Mouse (Mus musculus) bone marrow, adult 2 months (tissue): ENCODE measurements around the gene Amh. TPM values are rescaled to one million over a fixed set of nuclear protein-coding genes. Genes with fewer than 3 reads are reported as not detected.

ENCODE experiments used
- H3K27ac ChIP-seq: fragments of 200-500 bp; 2 replicates; pipeline ENCODE4 v1.5.1; 2012; ENCODE audit warnings: low read depth, mild to moderate bottlenecking, control low read depth, inconsistent platforms, low read length; ENCODE audit not compliant: control insufficient read depth, poor library complexity, insufficient read depth
- H3K4me1 ChIP-seq: fragments of 200-500 bp; 2 replicates; pipeline ENCODE4 v1.6.1; 2011; ENCODE audit warnings: low read length; ENCODE audit not compliant: control insufficient read depth, insufficient read depth
- H3K4me3 ChIP-seq: fragments of 200-500 bp; replicated peaks from 2 replicates; pipeline ENCODE3; 2011; ENCODE audit warnings: mild to moderate bottlenecking, low read depth, low read length, control low read depth; ENCODE audit not compliant: control insufficient read depth
- CTCF ChIP-seq: fragments of 200-500 bp; IDR thresholded peaks from 2 replicates; pipeline ENCODE4 v1.5.1; 2011; ENCODE audit warnings: low read length, control low read depth; ENCODE audit not compliant: control insufficient read depth, insufficient read depth
- POLR2A ChIP-seq: fragments of 200-500 bp; IDR thresholded peaks from 2 replicates; pipeline ENCODE4 v1.6.1; 2011; ENCODE audit warnings: low read depth, mild to moderate bottlenecking, control low read depth, low read length, borderline replicate concordance; ENCODE audit not compliant: control insufficient read depth
- WGBS: fragments of 180-500 bp; shearing (Covaris S2); methylation state at CpG from one replicate; pipeline ENCODE4 v1.1.7; 2018; 5-methylcytosine and 5-hydroxymethylcytosine counted together
- polyA plus RNA-seq: library from polyadenylated mRNA; stranded (reverse); fragments of >200 nt; gene quantifications from 2 replicates; pipeline ENCODE4 v1.2.4, GENCODE M21; 2011; ENCODE audit warnings: low replicate concordance; ENCODE audit not compliant: missing spikeins, insufficient read depth, insufficient read length

Amh gene
- polyA plus RNA-seq, 1 experiment: 3.0 TPM

DNA sequence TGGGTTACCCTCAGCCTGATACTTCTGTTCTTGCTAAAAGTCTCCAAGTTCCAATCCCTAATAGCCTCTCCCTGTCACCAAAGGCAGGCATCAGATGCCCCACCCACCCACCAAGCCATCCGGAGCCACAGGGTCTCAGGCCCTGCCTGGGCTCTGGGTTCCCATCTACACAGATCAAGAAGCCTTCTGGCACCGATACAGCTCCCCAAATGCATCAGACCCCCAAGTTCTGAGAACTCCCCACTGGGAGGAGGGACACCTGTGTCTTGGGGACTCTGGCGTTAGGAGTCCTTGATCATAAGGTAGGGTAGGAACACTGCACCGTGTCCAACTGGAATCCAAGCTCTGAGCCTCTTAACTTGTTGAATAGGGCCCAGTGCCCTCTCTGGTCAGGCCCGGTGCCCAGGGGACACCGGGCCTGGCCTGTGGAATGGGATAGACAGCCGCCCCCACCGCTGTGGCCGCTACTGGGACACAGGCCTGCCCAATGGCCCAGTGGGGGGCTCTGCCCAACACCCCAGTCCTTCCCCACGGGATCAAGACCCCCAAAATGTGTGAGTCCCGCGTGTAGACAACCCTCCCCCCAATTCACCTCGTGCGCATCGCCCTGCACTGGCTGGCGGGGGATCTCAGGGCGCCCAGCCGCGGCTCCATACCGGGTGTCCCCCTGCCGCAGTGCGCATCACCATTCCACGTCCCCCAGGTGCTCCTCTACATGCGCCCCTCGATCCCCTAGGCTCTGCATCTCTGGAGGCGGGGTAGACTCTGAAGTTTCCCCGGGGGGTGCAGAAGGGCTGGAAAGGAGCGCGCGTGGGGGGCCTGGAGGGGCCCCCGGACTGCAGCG lies 38.3 kb downstream of the Amh start:
- WGBS: 13% methylated on average over 32 of the region's 32 CpGs
- H3K4me1 ChIP-seq: no peaks in the 10 kb centered on the region
- no peak for TF ChIP-seq CTCF
- no peak for TF ChIP-seq POLR2A
- H3K4me3 ChIP-seq: no peak overlapping the region
- H3K27ac ChIP-seq: no peak overlapping the region

DNA sequence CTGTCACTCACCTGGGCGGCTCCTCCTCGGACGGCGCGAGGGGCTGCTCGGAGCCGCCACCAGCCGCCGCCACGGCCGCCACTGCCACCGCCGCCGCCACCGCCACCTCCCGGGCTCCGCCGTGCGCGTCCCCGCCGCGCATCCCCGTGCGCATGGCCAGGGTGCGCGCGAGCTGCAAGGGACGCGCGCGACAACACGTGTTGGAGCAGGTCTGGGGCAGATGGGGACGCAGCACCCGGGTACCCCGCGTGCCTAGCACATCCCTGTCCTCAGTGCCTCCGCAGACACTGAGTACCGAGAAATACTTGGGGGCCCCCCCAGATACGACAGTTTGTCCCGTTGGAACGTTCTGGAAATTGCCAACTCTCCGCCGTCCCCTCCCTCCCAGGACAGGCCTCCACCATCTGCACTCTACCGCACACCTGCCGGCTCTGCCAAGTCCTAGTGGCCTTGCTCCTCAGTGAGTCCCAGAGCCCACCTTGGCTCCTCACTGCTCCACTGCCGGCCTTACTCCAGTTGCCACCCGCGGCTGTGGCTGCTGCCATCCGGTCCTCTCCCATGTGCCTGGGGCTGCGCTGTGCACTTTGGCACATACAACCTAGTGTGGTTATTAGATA lies 39.0 kb downstream of the Amh start, which contains the start of gene Lingo3:
Gene Lingo3 (minus strand): TSS at position 109 of the 617 bp plus-strand sequence.
- 5% methylated on average over 51 of the region's 51 CpGs for WGBS
- Histone ChIP-seq H3K27ac (no peak within 1 kb of the TSS; the same call in 1 of the 2 replicates), H3K4me1 (no peaks in the 10 kb centered on the region), H3K4me3 (no peak within 1 kb of the TSS)
- no peak for TF ChIP-seq CTCF
- TF ChIP-seq POLR2A: no peak

GRCm38 (mm10) chr10:80845055-80845693 lies 40.1 kb downstream of the Amh start:
- no peak for TF ChIP-seq POLR2A
- no peak for TF ChIP-seq CTCF
- Histone ChIP-seq H3K4me1 (no peaks in the 10 kb centered on the region), H3K4me3 (no peak overlapping the region), H3K27ac (no peak overlapping the region)
- 72% methylated on average over 8 of the region's 8 CpGs for WGBS

- Histone ChIP-seq H3K4me1 (no peaks in the 10 kb centered on the region), H3K27ac (no peak overlapping the region), H3K4me3 (no peak overlapping the region)
- no peak for TF ChIP-seq POLR2A
- no peak for TF ChIP-seq CTCF
- 80% methylated on average over 12 of the region's 12 CpGs for WGBS
Observed at GRCm38 (mm10) chr10:80845732-80846131, 40.7 kb downstream of the Amh start.

DNA sequence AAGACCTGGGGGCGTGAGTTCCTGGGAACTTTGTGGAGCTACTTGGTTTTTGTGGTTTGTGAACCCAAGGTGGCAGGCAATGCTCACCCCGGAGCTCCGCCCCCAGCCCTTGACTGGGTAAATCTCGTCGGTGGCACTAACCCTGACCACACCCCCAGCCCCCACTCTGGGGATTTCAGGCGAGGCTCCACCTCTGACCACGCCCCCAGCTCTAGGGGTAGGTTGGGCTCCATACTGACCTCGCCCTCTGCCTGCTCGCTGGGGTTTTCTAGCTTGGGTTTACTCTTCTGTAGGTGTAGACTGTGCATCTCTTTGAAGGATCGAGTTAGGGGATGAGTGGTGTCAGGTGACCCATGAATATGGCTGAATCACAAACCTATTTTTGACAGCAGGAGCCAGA lies 43.5 kb downstream of the Amh start:
- Histone ChIP-seq H3K4me3 (no peak overlapping the region), H3K27ac (no peak overlapping the region), H3K4me1 (no peaks in the 10 kb centered on the region)
- TF ChIP-seq POLR2A: no peak
- WGBS: 2% methylated on average over 10 of the region's 10 CpGs

DNA sequence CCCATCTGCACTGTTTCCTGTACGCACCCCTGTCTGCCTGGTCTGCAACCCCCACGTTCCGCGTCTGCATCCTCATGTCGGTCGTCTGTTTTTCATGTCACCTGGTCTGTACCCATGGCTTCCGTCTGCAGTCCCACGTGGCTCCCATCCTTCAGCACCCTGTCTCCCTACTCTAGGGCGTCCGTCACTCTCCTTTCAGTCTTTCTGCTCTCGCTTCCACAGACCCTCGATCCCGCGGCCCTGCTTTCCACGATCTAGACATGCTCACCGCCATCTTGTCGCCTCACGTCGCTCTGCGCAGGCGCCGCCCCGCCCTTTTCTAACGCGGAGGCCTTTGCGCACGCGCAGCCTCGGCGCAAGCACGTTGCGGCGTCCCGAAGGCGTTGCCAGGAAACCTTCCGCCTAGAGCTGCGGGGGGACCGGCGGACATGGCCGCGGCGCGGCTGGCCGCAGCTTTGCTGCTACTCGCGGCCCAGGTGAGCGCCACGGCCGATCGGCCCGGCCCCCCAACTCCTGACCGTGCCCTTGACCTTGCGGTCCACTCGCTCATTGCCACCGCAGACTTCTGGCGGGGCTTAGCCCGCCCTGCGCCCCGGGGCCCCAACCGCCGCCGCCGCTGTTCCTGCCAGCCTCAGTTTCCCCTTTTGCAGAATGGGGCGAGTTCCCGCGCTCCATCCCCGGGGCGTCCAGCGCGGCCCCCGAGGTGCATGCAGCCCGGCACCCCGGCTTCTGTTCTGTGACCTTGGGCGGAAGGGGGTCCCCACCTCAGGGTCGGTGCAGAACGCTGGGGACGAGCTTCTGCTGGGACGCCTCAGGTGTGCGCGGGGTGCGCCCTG lies 50.1 kb downstream of the Amh start, which contains the start of the genes Lsm7 and Sppl2b:
Gene Lsm7 (minus strand): TSS at position 297 of the 836 bp plus-strand sequence.
Gene Sppl2b (plus strand): TSS at position 363 of the 836 bp plus-strand sequence.
- WGBS: under 1% methylated on average over 81 of the region's 81 CpGs
- TF ChIP-seq CTCF (no peak), POLR2A (peak; percentile 94)
- Histone ChIP-seq H3K4me1 (peaks cover 6% of the 10 kb centered on the region), H3K4me3 (peak within 1 kb of the TSS; percentile 98), H3K27ac (peak within 1 kb of the TSS; percentile 97)

DNA sequence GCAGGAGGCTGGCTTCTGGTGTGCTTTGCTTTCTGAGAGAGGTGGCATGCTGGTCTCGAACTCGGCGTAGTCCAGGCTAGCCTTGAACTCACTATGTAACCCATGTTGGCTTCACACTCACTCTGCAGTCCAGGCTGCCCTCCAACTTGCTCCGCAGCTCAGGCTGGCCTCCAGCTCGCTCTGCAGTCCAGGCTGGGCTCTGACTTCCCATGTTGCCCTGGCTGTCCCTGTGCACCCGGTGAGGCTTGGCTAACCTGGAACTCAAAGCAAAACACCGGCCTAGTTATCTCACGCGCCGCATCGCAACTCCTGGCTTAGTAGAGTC lies 50.7 kb downstream of the Amh start:
- Histone ChIP-seq H3K4me1 (peaks cover 6% of the 10 kb centered on the region), H3K4me3 (peak overlapping the region; percentile 98), H3K27ac (peak overlapping the region; percentile 97)
- TF ChIP-seq POLR2A: peak; percentile 45; the same call in 1 of the 2 replicates
- TF ChIP-seq CTCF: no peak
- WGBS: 18% methylated on average over 11 of the region's 11 CpGs
